Mouse (Mus musculus) myocyte (in vitro differentiated cells): Measurements from ENCODE around the gene Arhgap28. TPM values are rescaled to one million over a fixed set of nuclear protein-coding genes. Genes with fewer than 3 reads are reported as not detected.

Experiments used
- H3K27me3 ChIP-seq: one replicate; pipeline ENCODE4 v1.6.1; 2011; ENCODE audit not compliant: control insufficient read depth, insufficient read depth, insufficient read length
- H3K36me3 ChIP-seq: one replicate; pipeline ENCODE4 v1.6.1; 2011; ENCODE audit not compliant: control insufficient read depth, insufficient read depth
- H3K4me2 ChIP-seq: one replicate; pipeline ENCODE4 v1.6.1; 2011; ENCODE audit warnings: low read depth, control low read depth
- H3K4me3 ChIP-seq: one replicate; pipeline ENCODE4 v1.5.1; 2011; ENCODE audit warnings: mild to moderate bottlenecking, control low read depth, moderate library complexity
- H3K79me2 ChIP-seq: one replicate; pipeline ENCODE4 v1.6.1; 2011; ENCODE audit not compliant: control insufficient read depth, insufficient read depth
- H3ac ChIP-seq: one replicate; pipeline ENCODE4 v1.6.1; 2011; ENCODE audit not compliant: control insufficient read depth, insufficient read length
- CEBPB ChIP-seq: IDR thresholded peaks from 2 replicates; pipeline ENCODE4 v1.6.1; 2011; ENCODE audit warnings: mild to moderate bottlenecking, moderate library complexity; ENCODE audit not compliant: poor library complexity, insufficient read depth, severe bottlenecking
- E2F4 ChIP-seq: IDR thresholded peaks from one replicate; pipeline ENCODE4 v1.6.1; 2011; ENCODE audit warnings: mild to moderate bottlenecking, control low read depth, moderate library complexity; ENCODE audit not compliant: insufficient read depth
- MAX ChIP-seq: IDR thresholded peaks from one replicate; pipeline ENCODE4 v1.6.1; 2011; ENCODE audit warnings: low read depth, mild to moderate bottlenecking, control low read depth
- MYOD1 ChIP-seq, 3 experiments: IDR thresholded peaks; one replicate each; pipeline ENCODE4 v1.6.1; 2011; ENCODE audit warnings: control low read depth in 2 of 3, low read depth in 2 of 3, mild to moderate bottlenecking in 2 of 3, moderate library complexity in 1 of 3; ENCODE audit not compliant: insufficient read length in 2 of 3, control insufficient read depth in 1 of 3
- MYOG ChIP-seq, 3 experiments: IDR thresholded peaks; one replicate each; pipeline ENCODE4 v1.6.1; 2011; ENCODE audit warnings: control low read depth in 2 of 3, low read depth in 2 of 3, mild to moderate bottlenecking in 2 of 3; ENCODE audit not compliant: insufficient read length in 2 of 3, control insufficient read depth in 1 of 3, insufficient read depth in 1 of 3
- POLR2A ChIP-seq: IDR thresholded peaks from one replicate; pipeline ENCODE4 v1.6.1; 2011; ENCODE audit warnings: low read depth, mild to moderate bottlenecking, control low read depth, moderate library complexity; ENCODE audit not compliant: insufficient read length
- POLR2AphosphoS2 ChIP-seq: IDR thresholded peaks from one replicate; pipeline ENCODE4 v1.6.1; 2011; ENCODE audit warnings: low read depth, control low read depth; ENCODE audit not compliant: insufficient read length
- REST ChIP-seq: IDR thresholded peaks from one replicate; pipeline ENCODE4 v1.6.1; 2011; ENCODE audit warnings: mild to moderate bottlenecking, control low read depth, moderate library complexity; ENCODE audit not compliant: insufficient read depth, insufficient read length
- SRF ChIP-seq: IDR thresholded peaks from one replicate; pipeline ENCODE4 v1.6.1; 2011; ENCODE audit warnings: low read depth; ENCODE audit not compliant: control insufficient read depth, insufficient read length
- TCF12 ChIP-seq: IDR thresholded peaks from one replicate; pipeline ENCODE4 v1.6.1; 2011; ENCODE audit warnings: mild to moderate bottlenecking, control low read depth; ENCODE audit not compliant: poor library complexity, insufficient read depth, severe bottlenecking
- TCF3 ChIP-seq: IDR thresholded peaks from one replicate; pipeline ENCODE4 v1.6.1; 2011; ENCODE audit warnings: low read depth, control low read depth; ENCODE audit not compliant: insufficient read length
- USF1 ChIP-seq: IDR thresholded peaks from one replicate; pipeline ENCODE4 v1.6.1; 2011; ENCODE audit warnings: low read depth, mild to moderate bottlenecking, control low read depth, moderate library complexity
- polyA plus RNA-seq: library from polyadenylated mRNA; unstranded; fragments of >200 nt; fragmentation: generic; extraction: Trizol; gene quantifications from one replicate; pipeline ENCODE4 v1.2.1, GENCODE M21; 2012; ENCODE audit warnings: missing spikeins

The Arhgap28 gene
- polyA plus RNA-seq, 1 experiment, result 19.8 TPM

GRCm38 (mm10) chr17:67993371-67994045, 10.4 kb downstream of the Arhgap28 start:
- Histone ChIP-seq H3K36me3 (peaks cover 5% of the 10 kb centered on the region), H3K79me2 (peaks cover 34% of the 10 kb centered on the region), H3K4me3 (no peak overlapping the region), H3ac (no peak overlapping the region), H3K27me3 (no peaks in the 10 kb centered on the region), H3K4me2 (no peak overlapping the region)
- no peak for TF ChIP-seq POLR2AphosphoS2

- Histone ChIP-seq H3K27me3 (no peaks in the 10 kb centered on the region), H3K36me3 (peaks cover 5% of the 10 kb centered on the region), H3K4me2 (peak overlapping the region; percentile 84), H3K79me2 (peaks cover 53% of the 10 kb centered on the region), H3ac (no peak overlapping the region), H3K4me3 (no peak overlapping the region)
- TF ChIP-seq POLR2AphosphoS2 (no peak), POLR2A (no peak), TCF12 (no peak), MYOD1 (IDR thresholded peaks at IDR 0.05; ENCODE audit: control insufficient read depth in 1 of 3, insufficient read length in 2 of 3, low read depth in 2 of 3) (no peak), MAX (no peak), SRF (no peak), MYOG (IDR thresholded peaks at IDR 0.05; ENCODE audit: control insufficient read depth in 1 of 3, insufficient read depth in 1 of 3, insufficient read length in 2 of 3, low read depth in 2 of 3) (no peak), REST (no peak), CEBPB (no peak), USF1 (no peak), E2F4 (no peak), TCF3 (no peak)
These were observed 14.2 kb downstream of the Arhgap28 start for GRCm38 (mm10) chr17:67989716-67990115.

- H3K4me3 ChIP-seq, result no peak overlapping the region
- H3ac ChIP-seq, result no peak overlapping the region
- H3K4me2 ChIP-seq, result peak overlapping the region; percentile 84
These were observed 14.8 kb downstream of the Arhgap28 start for GRCm38 (mm10) chr17:67988920-67989621.

GRCm38 (mm10) chr17:67985532-67985931, 18.4 kb downstream of the Arhgap28 start:
- Histone ChIP-seq H3K4me2 (no peak overlapping the region), H3K27me3 (no peaks in the 10 kb centered on the region), H3K4me3 (no peak overlapping the region), H3ac (no peak overlapping the region), H3K36me3 (no peaks in the 10 kb centered on the region), H3K79me2 (peaks cover 66% of the 10 kb centered on the region)
- TF ChIP-seq POLR2A, result no peak

More at GRCm38 (mm10) chr17:67988920-67989621, 14.8 kb downstream of the Arhgap28 start:
- peaks cover 53% of the 10 kb centered on the region for H3K79me2 ChIP-seq
- peaks cover 5% of the 10 kb centered on the region for H3K36me3 ChIP-seq
- no peaks in the 10 kb centered on the region for H3K27me3 ChIP-seq
- no peak for TF ChIP-seq POLR2AphosphoS2
- TF ChIP-seq POLR2A, result no peak
- TF ChIP-seq REST, result no peak
- peak; percentile 65 for TF ChIP-seq TCF12
- TF ChIP-seq SRF, result no peak
- no peak for TF ChIP-seq CEBPB
- TF ChIP-seq MAX, result peak; percentile 64
- peak in 1 of 3 experiments; percentile 69 for TF ChIP-seq MYOD1 (IDR thresholded peaks at IDR 0.05; ENCODE audit: control insufficient read depth in 1 of 3, insufficient read length in 2 of 3, low read depth in 2 of 3)
- TF ChIP-seq E2F4, result no peak
- TF ChIP-seq USF1, result no peak
- peak in 1 of 3 experiments; percentile 62 for TF ChIP-seq MYOG (IDR thresholded peaks at IDR 0.05; ENCODE audit: control insufficient read depth in 1 of 3, insufficient read depth in 1 of 3, insufficient read length in 2 of 3, low read depth in 2 of 3)
- TF ChIP-seq TCF3, result peak; percentile 3

- no peaks in the 10 kb centered on the region for H3K36me3 ChIP-seq
- H3K4me2 ChIP-seq, result peak overlapping the region; percentile 66
- H3ac ChIP-seq, result no peak overlapping the region
- H3K27me3 ChIP-seq, result no peaks in the 10 kb centered on the region
- peaks cover 62% of the 10 kb centered on the region for H3K79me2 ChIP-seq
- no peak overlapping the region for H3K4me3 ChIP-seq
- no peak for TF ChIP-seq POLR2AphosphoS2
- TF ChIP-seq MYOD1 (IDR thresholded peaks at IDR 0.05; ENCODE audit: control insufficient read depth in 1 of 3, insufficient read length in 2 of 3, low read depth in 2 of 3), result no peak
- no peak for TF ChIP-seq CEBPB
These were observed 23.3 kb downstream of the Arhgap28 start for GRCm38 (mm10) chr17:67980573-67980972.
